Mouse (Mus musculus) heart, adult 18-20 months (tissue): ENCODE measurements at regions not wholly inside any gene's neighbourhood (a gene's known extent, or its start where the extent isn't known, plus 50 kb on each side); places are given as distances from the start of the nearest gene placed in this dataset.

ENCODE experiments used
- DNase-seq, 2 experiments: peaks; one replicate each; pipeline ENCODE4 v3.0.0; 2021 to 2022; ENCODE audit warnings: mixed read lengths in 1 of 2

GRCm38 (mm10) chr1:128779586-128780158 is 187.6 kb upstream of the Cxcr4 start:
- DNase-seq, result no peak

DNA sequence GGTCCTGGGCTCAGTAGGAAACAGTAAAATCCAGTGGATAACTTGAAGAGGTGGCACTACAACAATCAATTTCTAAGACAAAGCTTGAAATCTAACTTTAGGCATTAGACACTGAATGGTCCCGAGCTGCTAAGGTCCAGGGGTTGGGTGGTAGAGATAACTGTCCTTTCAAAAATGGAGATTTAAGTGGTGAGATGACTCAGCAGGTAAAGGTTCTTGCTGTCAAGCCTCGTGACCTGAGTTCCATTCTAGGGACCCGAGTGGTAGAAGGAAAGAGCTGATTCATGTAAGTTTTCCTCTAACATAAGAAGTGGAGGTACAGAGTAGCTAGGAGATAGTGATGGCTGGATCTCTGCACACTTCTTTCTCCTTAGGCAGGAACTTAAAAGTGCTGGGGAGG is 180.3 kb upstream of the Cxcr4 start:
- no peak for DNase-seq

GRCm38 (mm10) chr1:128770786-128771185 is 178.7 kb upstream of the Cxcr4 start:
- no peak for DNase-seq

- no peak for DNase-seq
Measured at GRCm38 (mm10) chr1:128767991-128768390, 175.9 kb upstream of the Cxcr4 start.

GRCm38 (mm10) chr1:128767415-128767814 is 175.3 kb upstream of the Cxcr4 start:
- DNase-seq, result no peak

DNA sequence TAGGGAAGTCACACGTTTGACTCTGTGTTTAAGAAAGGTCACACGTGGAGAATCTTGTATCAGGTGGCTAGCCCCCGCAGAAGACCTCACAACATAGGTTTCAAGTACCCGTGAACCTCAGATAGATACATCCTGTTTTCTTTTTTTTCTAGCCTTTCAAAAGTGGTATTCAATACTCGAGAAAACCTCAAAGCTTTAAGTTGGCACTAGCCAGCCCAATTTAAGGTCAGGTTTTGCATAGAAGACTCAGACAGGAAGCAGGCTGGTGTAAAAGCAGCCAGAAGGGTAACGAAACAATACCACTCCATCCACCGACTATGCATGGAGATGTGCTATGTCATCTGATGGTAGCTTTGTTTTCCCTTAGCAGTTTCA is 174.8 kb upstream of the Cxcr4 start:
- no peak for DNase-seq

DNA sequence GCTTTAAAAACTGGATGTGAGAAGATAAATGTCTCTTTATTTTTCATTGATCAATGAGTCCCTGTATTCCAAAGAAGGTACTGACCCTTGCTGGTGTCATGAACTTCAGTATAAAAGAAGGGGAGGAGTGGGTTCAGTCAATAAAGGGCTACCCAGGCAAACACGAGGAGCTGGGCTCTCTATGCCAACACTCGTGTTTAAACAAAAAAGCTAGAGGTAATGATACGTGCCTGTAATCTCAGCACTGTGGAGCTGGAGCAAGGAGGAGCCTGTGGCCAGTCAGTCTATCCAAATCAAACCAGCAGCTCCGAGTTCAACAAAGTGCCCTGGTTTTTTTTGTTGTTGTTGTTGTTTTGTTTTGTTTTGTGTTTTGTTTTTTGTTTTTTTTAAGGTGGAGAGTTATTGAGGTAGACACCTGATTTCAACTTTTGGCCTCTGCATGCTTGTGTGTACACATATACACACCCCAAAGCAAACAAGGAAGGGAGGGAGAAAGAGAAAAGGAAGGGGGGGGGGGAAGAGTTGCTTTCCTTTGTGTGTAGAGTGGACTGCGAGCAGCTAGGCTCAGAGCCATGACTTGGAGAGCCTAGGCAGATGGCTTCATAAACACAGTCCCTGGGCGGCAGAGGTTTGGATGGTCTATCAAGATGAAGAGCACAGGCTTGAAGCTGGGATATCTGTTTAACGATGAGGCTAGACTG is 174.2 kb upstream of the Cxcr4 start:
- no peak for DNase-seq

GRCm38 (mm10) chr1:128765626-128766025 is 173.5 kb upstream of the Cxcr4 start:
- DNase-seq, result no peak

DNA sequence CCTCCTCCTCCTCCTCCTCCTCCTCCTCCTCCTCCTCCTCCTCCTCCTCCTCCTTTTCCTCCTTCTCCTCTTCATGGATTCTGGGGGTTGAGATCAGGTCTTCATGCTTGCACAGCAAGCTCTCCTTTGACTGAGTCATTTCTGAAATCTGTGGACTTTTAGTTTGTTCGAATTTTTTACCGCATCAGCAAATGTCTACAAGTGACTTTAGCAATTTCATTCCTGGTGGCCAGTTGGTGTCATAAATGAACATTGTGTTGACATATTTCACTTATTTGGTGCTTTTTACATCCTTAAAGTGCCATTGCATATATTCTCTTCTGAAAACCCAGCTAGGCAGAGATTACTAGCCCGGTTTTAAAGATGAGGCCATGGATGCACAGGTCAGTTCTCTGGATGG is 173.0 kb upstream of the Cxcr4 start:
- no peak for DNase-seq

DNA sequence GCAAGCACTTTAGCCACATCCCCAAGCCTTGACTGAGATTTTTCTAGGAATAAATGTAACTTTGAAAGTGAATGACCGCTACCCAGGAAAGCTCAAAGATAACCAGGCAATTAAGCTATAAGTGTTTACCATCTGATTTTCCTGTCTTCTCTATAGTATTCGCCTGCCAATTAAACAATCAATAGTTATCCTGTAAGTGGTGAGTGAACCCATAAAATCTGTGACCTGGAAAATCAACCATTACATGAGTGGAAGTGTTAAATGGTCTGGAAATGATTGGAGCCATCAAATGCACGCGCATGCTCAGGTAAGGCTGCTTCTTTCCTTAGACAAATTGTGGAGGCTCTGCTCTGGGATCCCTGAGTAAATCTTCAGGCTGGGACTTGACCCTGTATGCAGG is 170.8 kb upstream of the Cxcr4 start:
- no peak for DNase-seq

DNA sequence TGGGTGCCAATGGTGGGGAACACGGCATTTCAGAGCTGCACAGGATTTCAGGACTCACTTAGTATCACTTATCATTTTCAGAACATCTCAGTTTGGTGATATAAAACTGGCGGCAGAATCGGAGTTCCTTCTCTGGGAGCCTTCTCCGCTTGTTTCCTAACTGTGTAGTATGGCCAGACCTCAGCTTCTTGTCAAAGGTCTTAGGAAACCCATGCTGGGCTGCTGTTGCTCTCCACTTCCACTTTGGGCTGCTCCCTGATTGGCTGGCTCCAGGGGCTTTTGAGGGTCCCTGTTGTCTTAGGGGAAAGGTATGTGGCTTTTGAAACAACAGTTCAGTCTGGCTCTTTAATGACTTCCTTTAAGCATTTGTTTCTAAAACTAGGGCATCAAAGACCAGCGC is 170.0 kb upstream of the Cxcr4 start:
- no peak for DNase-seq

GRCm38 (mm10) chr1:128758802-128759481 is 166.8 kb upstream of the Cxcr4 start:
- no peak for DNase-seq

DNA sequence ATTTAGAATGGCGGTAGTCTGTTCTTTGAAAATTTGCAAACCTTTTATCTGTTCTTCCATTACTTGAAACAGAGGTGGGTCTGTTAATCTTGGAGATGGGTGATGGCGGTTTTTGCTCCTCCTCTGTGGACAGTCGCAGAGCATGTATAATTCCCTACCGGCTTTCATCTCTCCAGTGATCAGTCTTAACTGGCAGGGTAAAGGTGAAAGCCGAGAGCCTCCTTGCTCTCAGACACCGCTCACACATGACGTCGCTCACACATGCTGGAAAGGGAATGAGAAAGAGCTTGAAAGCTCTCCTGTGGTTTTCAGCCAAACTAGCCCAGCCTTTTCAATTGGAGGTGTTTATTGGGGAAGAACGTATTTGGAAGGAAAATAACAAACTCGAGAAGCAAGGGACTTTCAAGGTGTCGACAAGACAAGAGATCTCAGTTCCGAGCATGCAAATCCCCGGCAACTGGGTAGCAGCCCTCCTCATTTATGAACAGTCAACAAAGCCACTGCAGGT is 166.3 kb upstream of the Cxcr4 start:
- no peak for DNase-seq

DNA sequence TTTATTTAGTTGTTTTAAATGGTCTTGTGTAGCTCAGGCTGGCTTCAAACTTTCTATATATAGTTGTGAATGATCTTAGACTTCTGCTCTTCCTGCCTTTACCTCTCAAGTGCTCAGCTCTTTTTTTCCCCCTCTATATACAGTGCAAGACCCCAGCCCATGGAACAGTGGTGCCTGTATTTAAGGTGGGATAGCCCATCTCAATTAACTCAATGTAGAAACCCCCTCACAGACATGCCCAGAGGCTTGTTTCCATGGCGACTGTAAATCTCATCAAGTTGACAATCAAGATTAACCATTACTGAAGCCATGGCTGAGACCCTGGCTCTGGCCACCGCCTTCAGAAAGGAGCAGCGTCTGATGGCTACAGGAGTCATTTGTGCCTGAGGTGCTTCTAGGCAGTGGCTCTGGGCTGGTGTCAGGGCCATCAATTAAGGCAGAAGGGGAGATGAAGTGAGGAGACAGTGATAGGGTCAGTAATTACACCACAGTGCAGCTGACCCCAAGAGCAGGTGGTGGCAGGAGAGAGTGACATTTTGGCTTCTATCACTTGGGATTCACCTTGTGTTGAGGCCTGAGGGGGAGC is 161.4 kb upstream of the Cxcr4 start:
- DNase-seq, result no peak

DNA sequence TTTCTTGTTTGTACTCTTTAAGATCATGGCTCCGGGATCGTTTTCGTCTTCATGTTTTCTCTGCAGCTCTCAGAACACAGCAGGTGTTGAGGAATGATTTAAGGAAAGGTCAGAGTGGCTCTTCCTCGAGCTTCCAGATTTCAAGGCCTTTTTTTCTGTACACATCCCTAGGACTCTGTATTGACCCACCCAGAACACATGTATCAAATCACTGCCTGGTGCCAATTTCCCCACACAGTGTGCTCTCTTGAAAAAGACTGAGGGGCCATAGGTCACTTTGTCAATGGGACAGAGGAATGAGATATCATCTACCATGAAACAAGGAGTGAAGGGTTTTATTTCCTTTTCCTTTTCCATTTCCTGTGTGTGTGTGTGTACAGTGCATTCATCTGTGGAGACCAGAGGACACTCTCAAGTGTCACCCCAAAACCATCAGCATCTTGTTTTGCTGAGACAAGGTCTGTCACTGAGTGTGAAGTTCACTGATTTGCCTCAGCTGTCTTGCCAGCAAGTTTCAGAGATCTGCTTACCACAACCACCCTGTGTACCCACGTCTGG is 157.4 kb upstream of the Cxcr4 start:
- no peak for DNase-seq

DNA sequence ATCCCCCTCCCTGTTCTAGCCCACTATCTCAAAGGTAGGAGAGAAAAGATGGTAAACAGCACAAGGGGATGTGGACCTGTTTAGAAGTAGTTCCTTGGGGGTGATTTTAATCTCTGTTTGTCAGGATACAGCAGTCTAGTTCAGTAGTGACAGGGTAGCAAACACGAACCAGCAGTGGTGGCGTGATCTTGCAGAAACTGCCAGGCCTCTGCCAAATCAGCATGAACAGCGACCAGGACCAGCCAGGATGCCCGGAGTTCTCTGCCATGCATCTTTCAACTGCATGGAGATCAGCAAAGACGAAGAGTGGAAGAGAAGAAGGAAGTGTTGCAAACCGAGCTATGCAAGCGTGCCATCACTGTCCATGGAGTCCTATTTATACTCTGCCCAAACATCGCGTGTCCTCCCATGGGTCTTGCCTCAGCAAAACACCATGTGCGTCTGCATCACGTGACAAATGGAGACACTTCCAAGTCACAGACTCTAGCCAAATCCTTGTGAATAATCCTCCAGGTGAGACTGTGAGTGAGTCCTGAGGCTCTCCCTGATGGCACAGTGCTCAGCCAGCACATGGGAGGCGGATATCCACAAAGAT is 155.2 kb upstream of the Cxcr4 start:
- peak; percentile 8 to 9 for DNase-seq

DNA sequence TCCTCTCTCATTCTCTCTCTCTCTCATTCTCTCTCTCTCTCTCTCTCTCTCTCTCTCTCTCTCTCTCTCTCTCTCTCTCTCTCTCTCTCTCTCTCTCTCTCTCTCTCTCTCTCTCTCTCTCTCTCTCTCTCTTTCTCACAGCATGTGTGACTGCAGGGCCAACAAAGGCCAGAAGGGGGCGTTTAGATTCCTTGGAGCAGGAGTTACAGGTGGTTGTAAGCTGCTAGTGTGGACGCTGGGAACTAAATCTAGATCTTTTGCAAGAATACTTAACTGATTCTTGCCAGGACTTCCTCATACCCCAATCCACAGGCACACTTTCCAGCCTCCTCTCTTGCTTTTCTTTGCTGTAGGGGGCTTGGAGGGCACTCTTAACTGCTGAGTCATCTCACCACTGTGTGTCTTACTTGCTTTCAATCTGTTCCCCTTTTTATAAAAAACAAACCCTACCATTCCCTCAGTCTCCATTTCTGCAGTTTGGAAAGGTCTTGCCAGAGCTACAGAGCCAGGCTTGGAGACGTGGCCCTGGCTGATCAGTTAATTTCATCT is 154.4 kb upstream of the Cxcr4 start:
- no peak for DNase-seq

- peak; percentile 21 to 46 for DNase-seq
Measured at GRCm38 (mm10) chr1:128740616-128741015, 148.5 kb upstream of the Cxcr4 start.

- peak in 1 of 2 experiments; percentile 6 for DNase-seq
Measured at GRCm38 (mm10) chr1:128738152-128738551, 146.1 kb upstream of the Cxcr4 start.

- no peak for DNase-seq
Measured at GRCm38 (mm10) chr1:128734857-128735256, 142.8 kb upstream of the Cxcr4 start.

DNA sequence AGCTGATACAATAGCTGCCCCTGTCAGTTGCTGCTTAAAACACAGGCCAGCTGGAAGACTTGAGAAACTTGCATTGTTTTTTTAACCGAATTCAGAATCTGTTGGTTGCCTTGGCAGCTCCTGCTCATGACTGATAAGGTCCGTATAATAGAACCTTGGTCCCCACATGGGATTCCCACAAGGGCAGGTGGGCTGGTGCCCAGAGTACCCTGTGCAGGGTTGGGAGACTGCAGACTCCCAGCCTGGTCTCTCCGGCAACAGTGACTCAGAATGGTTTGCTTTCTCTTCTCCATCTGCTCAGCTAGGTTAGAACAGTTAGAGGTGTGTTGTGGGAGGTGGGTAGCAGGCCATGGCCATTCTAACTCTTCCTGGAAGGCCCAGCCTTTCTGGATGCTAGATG is 139.4 kb upstream of the Cxcr4 start:
- no peak for DNase-seq

- DNase-seq, result no peak
Measured at GRCm38 (mm10) chr1:128724433-128725091, 132.5 kb upstream of the Cxcr4 start.
